ENCODE assay signal across 16 mouse cellular contexts in genomic region chr4:74588761-74589160, GRCm38 (mm10).
"Had no signal": no experiment of that assay in that cellular context is flagged by ENCODE, and none has a peak within 500 bp of the region (broad histone marks: within the 10 kb centered on the region; RNA-seq: fewer than 3 reads in every experiment).

No protein-coding gene starts in this region.

- H3K27me3 ChIP-seq: limb, embryonic 13.5 days; neural tube, embryonic 15.5 days had no signal

- H3K36me3 ChIP-seq: limb, embryonic 13.5 days; midbrain, embryonic 10.5 days; neural tube, embryonic 15.5 days had no signal

- DNase-seq: kidney, postnatal 36 days; layer of hippocampus, adult 9-11 months; layer of hippocampus, postnatal 36 days; left cerebral cortex, postnatal 4 days; lung, adult 18-20 months; lung, postnatal 36 days; midbrain, embryonic 14.5 days; right cerebral cortex, adult 18-20 months; right cerebral cortex, postnatal 25 days; thymus, postnatal 4 days had no signal

- H3K27ac ChIP-seq: limb, embryonic 13.5 days; liver, embryonic 14.5 days; midbrain, embryonic 10.5 days; neural tube, embryonic 15.5 days; stomach, postnatal 0 days had no signal

- H3K4me1 ChIP-seq: limb, embryonic 13.5 days; midbrain, embryonic 10.5 days; neural tube, embryonic 15.5 days had no signal

- H3K4me2 ChIP-seq: limb, embryonic 13.5 days; neural tube, embryonic 15.5 days had no signal

- H3K9ac ChIP-seq: limb, embryonic 13.5 days; liver, embryonic 14.5 days; neural tube, embryonic 15.5 days had no signal

- H3K9me3 ChIP-seq: limb, embryonic 13.5 days; midbrain, embryonic 10.5 days; neural tube, embryonic 15.5 days had no signal

- H3K4me3 ChIP-seq: limb, embryonic 13.5 days; midbrain, embryonic 10.5 days; myocyte; neural tube, embryonic 15.5 days had no signal
